Mouse (Mus musculus) stomach, postnatal 0 days (tissue): ENCODE results near the gene Morn2. TPM values are rescaled to one million over a fixed set of nuclear protein-coding genes. Genes with fewer than 3 reads are reported as not detected.

ENCODE experiments used
- ATAC-seq: fragments of 200-750 bp; cut with Nextera tagmentation; 2 replicates; pipeline ENCODE4 v1.8.0; 2017; ENCODE audit not compliant: low FRiP score, low TSS enrichment
- DNase-seq: peaks from one replicate; pipeline ENCODE4 v3.0.0-alpha.2; 2016; ENCODE audit warnings: low spot score
- H3K27ac ChIP-seq: fragments of 300-500 bp; sonication (generic); replicated peaks from 2 replicates; pipeline ENCODE4 v1.5.1; 2014; ENCODE audit warnings: mild to moderate bottlenecking, control low read depth
- H3K27me3 ChIP-seq: fragments of 300-500 bp; sonication (generic); 2 replicates; pipeline ENCODE4 v1.6.1; 2014; ENCODE audit warnings: low read length; ENCODE audit not compliant: control insufficient read depth, insufficient read depth
- H3K36me3 ChIP-seq: fragments of 300-500 bp; sonication (generic); 2 replicates; pipeline ENCODE4 v1.6.1; 2014; ENCODE audit warnings: low read length, mixed read lengths; ENCODE audit not compliant: control insufficient read depth, insufficient read depth
- H3K4me1 ChIP-seq: fragments of 300-500 bp; sonication (generic); replicated peaks from 2 replicates; pipeline ENCODE4 v1.6.1; 2014; ENCODE audit warnings: antibody characterized with exemption; ENCODE audit not compliant: control insufficient read depth, insufficient read depth
- H3K4me2 ChIP-seq: fragments of 300-500 bp; sonication (generic); replicated peaks from 2 replicates; pipeline ENCODE4 v1.6.1; 2014; ENCODE audit warnings: low read depth, mild to moderate bottlenecking, control low read depth, moderate library complexity
- H3K4me3 ChIP-seq: fragments of 300-500 bp; sonication (generic); 2 replicates; pipeline ENCODE4 v1.5.1; 2014; ENCODE audit warnings: low read depth, low read length, control low read depth
- H3K9ac ChIP-seq: fragments of 300-500 bp; sonication (generic); 2 replicates; pipeline ENCODE4 v1.6.1; 2014; ENCODE audit warnings: mild to moderate bottlenecking, low read length, control low read depth, mixed read lengths
- H3K9me3 ChIP-seq: fragments of 300-500 bp; sonication (generic); 2 replicates; pipeline ENCODE4 v1.6.1; 2016; ENCODE audit warnings: low read length; ENCODE audit not compliant: control insufficient read depth
- CTCF ChIP-seq: IDR thresholded peaks from 2 replicates; pipeline ENCODE4 v1.5.1; 2016; ENCODE audit warnings: antibody characterized with exemption, low read depth, mild to moderate bottlenecking, moderate library complexity
- EP300 ChIP-seq: optimal IDR thresholded peaks from 2 replicates; pipeline ENCODE3; 2016; ENCODE audit warnings: antibody characterized with exemption
- WGBS: fragments of 180-500 bp; shearing (Covaris S2); extraction: QIAGEN DNeasy Blood & Tissue Kit; methylation state at CpG from one replicate; pipeline ENCODE4 v1.1.7; 2014; 5-methylcytosine and 5-hydroxymethylcytosine counted together
- polyA plus RNA-seq: library from polyadenylated mRNA; unstranded; fragments of >200 nt; fragmentation: Nextera tagmentation; extraction: Ambion mirVana; gene quantifications from 2 replicates; pipeline ENCODE4 v1.2.1, GENCODE M21; 2015

Gene Morn2
- 9.4 and 10.3 TPM in 2 replicates for polyA plus RNA-seq

DNA sequence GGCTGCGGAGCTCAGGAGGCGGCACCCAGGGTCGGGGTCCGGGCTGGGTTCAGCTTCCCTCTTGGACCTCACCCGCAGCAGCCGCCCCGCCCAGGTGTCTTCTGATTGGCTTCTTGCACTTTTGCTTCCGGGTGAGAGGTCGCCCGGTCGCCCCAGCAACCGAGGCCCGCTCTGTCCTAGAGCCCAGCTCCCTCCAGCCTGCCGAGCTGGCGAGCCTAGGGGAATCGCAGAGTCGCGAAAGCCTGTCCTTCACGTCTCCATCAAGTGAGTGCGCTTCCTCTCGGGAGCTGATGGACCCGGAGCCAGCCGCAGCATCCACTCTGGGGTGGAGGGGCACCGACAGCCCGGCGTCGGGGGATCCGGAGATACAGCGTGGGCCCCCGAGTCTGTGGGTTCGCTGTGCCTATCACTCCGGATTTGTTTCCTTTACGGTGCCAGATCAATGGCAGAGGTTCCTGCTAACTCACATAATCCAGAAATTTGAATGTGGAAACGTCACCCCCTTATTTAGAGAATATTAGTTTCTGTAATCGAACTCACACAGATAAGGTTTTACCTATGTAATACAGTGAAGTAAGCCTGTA is at the start of gene Morn2, which contains the start of gene Dhx57:
Gene Morn2 (plus strand): TSS at position 130 of the 584 bp plus-strand sequence.
Gene Dhx57 (minus strand): TSS at position 403 of the 584 bp plus-strand sequence.
- under 1% methylated on average over 33 of the region's 35 CpGs for WGBS

DNA sequence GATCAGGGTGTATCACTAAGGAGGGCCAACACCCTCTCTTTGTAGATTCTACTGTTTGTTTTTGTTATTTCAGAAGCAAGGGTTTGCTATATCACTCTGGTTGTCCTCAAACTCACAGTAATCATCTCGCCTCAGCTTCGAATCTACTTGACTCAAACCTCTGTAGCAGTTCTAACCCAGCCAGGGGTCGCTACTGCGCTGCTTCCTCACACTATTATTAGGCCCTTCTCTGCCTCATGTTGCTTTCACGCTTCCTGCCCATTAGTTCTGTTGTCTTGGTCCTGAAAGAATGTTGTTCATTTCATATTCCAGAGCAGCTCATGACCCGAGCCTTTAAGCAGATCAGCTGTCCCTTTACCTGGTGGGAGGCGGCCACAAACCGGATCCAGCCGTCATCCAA is 48.4 kb upstream of the Morn2 start:
- H3K4me3 ChIP-seq = no peak overlapping the region
- no peak overlapping the region for H3K27ac ChIP-seq
- H3K4me2 ChIP-seq = no peak overlapping the region
- ATAC-seq = no peak
- no peak overlapping the region for H3K9ac ChIP-seq
- WGBS = 91% methylated on average over 9 of the region's 9 CpGs
- no peaks in the 10 kb centered on the region for H3K4me1 ChIP-seq
- no peak for TF ChIP-seq CTCF
- TF ChIP-seq EP300 = no peak
- peaks cover 21% of the 10 kb centered on the region for H3K36me3 ChIP-seq
- no peaks in the 10 kb centered on the region for H3K27me3 ChIP-seq
- no peak for DNase-seq
- H3K9me3 ChIP-seq = no peaks in the 10 kb centered on the region

More for the DNA sequence above, at the start of gene Morn2, which contains the start of gene Dhx57:
- H3K4me2 ChIP-seq = peak within 1 kb of the TSS; percentile 81
- H3K4me3 ChIP-seq = peak within 1 kb of the TSS; percentile 97
- no peaks in the 10 kb centered on the region for H3K9me3 ChIP-seq
- peak; percentile 99 for ATAC-seq
- H3K36me3 ChIP-seq = no peaks in the 10 kb centered on the region
- TF ChIP-seq EP300 = no peak
- peak within 1 kb of the TSS; percentile 92 for H3K9ac ChIP-seq
- no peaks in the 10 kb centered on the region for H3K27me3 ChIP-seq
- peak within 1 kb of the TSS; percentile 83 for H3K27ac ChIP-seq
- no peaks in the 10 kb centered on the region for H3K4me1 ChIP-seq
- peak; percentile 98 for DNase-seq

DNA sequence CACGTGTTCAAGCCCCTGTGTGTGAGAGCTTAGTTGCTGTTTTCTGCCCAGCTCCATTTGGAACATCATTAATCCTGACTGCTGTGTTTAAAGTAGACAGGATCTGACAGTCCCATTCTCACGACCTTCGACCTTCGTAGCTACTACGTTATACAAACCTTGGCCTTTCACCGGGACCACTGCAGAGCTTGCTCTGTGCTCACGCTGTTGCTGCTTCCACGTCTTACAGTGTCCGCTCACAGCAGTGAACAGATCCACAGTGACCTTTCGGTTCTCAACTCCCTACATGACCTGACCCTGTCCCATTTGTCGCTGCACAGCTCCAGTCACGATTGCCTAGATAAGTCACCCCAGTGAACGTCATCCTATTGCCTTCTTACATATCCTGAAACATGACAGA is 46.9 kb upstream of the Morn2 start:
- Histone ChIP-seq H3K9ac (no peak overlapping the region), H3K27ac (no peak overlapping the region), H3K9me3 (no peaks in the 10 kb centered on the region), H3K36me3 (peaks cover 21% of the 10 kb centered on the region), H3K4me3 (no peak overlapping the region), H3K4me1 (no peaks in the 10 kb centered on the region), H3K4me2 (no peak overlapping the region), H3K27me3 (no peaks in the 10 kb centered on the region)
- DNase-seq (no peak), ATAC-seq (no peak)
- 48% methylated on average over 13 of the region's 13 CpGs for WGBS
- TF ChIP-seq EP300 = no peak
- TF ChIP-seq CTCF = no peak

DNA sequence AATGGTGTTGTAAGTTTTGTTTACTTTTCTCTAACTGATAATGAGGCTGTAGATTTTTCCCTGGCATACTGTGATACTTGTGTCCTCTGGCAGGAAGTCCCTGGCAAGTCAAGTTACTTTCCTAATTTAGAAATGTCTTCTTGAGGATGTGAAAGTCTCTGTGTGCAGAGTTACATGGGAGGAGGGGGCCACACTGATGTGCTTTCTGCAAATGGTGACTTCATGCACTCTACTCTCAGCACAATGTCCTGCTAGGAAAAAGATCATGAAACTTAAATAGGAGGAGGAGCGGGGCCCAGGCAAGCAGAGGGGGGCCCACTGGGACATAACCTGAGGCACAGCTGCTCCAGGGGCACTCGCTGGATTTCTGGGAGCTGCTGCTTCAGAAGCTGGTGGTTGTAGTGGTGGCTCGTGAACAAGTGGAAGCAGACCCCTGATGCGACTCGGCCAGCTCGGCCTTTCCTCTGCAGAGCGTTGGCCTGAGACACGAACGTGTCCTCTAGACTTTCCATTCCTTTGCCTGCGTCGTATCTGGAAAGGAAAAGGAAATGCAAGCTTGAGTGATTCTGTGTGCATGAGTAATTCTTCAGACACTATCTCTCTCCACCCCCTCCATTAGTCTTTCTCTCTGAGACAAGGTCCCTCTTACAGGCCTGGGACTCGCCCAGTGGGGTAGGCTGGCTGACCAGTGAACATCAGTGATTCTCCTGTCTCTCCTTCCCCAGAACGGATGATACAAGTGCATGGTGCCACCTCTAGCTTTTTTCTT is 37.1 kb upstream of the Morn2 start:
- TF ChIP-seq CTCF (no peak), EP300 (no peak)
- Histone ChIP-seq H3K27me3 (no peaks in the 10 kb centered on the region), H3K9ac (no peak overlapping the region), H3K4me1 (no peaks in the 10 kb centered on the region), H3K4me2 (no peak overlapping the region), H3K4me3 (no peak overlapping the region), H3K36me3 (peaks cover 4% of the 10 kb centered on the region), H3K9me3 (no peaks in the 10 kb centered on the region), H3K27ac (peak overlapping the region; percentile 70)
- WGBS = 77% methylated on average over 13 of the region's 13 CpGs
- ATAC-seq (no peak), DNase-seq (no peak)

DNA sequence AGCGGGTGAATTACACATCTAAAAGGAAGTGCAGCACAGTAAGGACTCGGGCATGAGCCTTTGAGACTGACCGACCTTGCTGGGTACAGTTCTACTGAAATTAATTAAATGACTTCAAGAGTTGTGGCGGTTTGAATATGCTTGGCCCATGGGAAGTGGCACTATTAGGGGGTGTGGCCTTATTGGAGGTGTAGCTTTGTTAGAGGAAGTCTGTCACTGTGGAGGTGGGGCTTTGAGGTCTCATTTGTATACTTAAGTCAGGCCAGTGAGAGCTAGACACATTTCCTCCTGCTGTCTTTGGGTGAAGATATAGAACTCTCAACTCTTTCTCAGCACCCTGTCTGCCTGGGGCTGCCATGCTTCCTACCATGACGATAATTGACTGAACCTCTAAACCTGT is 35.6 kb upstream of the Morn2 start:
- no peaks in the 10 kb centered on the region for H3K27me3 ChIP-seq
- 94% methylated on average over 5 of the region's 5 CpGs for WGBS
- H3K4me1 ChIP-seq = no peaks in the 10 kb centered on the region
- ATAC-seq (no peak), DNase-seq (no peak)
- no peak for TF ChIP-seq CTCF
- no peak for TF ChIP-seq EP300
- no peak overlapping the region for H3K9ac ChIP-seq
- no peak overlapping the region for H3K4me2 ChIP-seq
- no peaks in the 10 kb centered on the region for H3K9me3 ChIP-seq
- H3K36me3 ChIP-seq = peaks cover 4% of the 10 kb centered on the region
- H3K4me3 ChIP-seq = no peak overlapping the region
- H3K27ac ChIP-seq = peak overlapping the region; percentile 63; the same call in 1 of the 2 replicates

DNA sequence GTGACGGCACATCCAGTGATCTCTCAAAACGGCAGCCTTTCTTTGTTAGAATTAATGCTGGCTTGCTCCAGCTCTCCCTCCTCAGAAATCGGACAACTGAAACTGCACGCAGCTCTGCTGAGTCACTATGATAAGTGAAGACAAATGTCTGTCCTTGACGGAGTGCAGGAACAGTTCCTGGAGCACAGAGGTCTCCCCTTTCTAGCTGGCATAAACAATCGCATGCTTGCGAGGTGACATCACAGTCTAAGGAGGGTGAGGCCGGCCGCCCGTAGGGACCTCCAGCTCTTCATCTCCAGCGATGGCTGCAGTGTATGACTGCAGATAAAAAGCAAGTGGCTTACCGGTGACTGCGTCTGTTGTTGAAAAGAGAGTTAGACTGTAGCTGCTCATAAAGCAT is 34.8 kb upstream of the Morn2 start:
- peak overlapping the region; percentile 63 for H3K27ac ChIP-seq
- no peak overlapping the region for H3K9ac ChIP-seq
- 19% methylated on average over 13 of the region's 13 CpGs for WGBS
- H3K4me1 ChIP-seq = no peaks in the 10 kb centered on the region
- H3K9me3 ChIP-seq = no peaks in the 10 kb centered on the region
- ATAC-seq (peak; percentile 91), DNase-seq (peak; percentile 56)
- H3K4me2 ChIP-seq = no peak overlapping the region
- H3K27me3 ChIP-seq = no peaks in the 10 kb centered on the region
- peaks cover 3% of the 10 kb centered on the region; the same call in 1 of the 2 replicates for H3K36me3 ChIP-seq
- no peak for TF ChIP-seq EP300
- no peak for TF ChIP-seq CTCF
- no peak overlapping the region for H3K4me3 ChIP-seq
